Mouse (Mus musculus): ENCODE results near the gene Gm8113.
"Not testable (repeated sequence)": the region's sequence is repeated elsewhere in the genome, so short reads cannot be mapped to it uniquely, and the experiment has no call there.

DNA sequence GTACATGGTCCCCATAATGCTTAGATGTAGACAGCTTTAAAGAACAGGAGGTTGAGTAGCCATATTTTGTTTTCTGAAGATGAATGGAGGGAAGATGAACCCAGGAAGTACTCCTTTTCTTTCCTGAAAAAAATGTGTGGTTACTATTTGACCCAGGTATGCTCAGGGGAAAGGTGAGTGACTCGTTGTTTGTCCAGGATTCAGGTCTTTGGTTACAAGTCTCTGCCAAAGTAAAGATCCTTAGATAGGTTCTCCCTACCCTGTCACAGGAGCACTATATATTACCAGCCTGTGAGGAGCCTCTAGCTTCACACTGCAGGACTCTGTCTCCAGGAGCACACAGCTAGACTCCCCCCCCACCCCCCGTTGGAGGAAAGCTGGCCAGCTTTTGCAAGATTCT lies 31.6 kb downstream of the Gm8113 start, which contains the start of gene Ang5:
- TF ChIP-seq POLR2A (IDR thresholded peaks at IDR 0.05; ENCODE audit: control insufficient read depth, extremely low read depth, insufficient read depth, low read length, poor library complexity); CTCF (IDR thresholded peaks at IDR 0.05; ENCODE audit: borderline replicate concordance, control insufficient read depth, extremely low read depth, insufficient read depth, low read length, poor library complexity): not testable (repeated sequence)

Measured in thymus, adult 2 months (tissue).